ENCODE assay signal across 21 mouse cellular contexts in the genomic region with DNA sequence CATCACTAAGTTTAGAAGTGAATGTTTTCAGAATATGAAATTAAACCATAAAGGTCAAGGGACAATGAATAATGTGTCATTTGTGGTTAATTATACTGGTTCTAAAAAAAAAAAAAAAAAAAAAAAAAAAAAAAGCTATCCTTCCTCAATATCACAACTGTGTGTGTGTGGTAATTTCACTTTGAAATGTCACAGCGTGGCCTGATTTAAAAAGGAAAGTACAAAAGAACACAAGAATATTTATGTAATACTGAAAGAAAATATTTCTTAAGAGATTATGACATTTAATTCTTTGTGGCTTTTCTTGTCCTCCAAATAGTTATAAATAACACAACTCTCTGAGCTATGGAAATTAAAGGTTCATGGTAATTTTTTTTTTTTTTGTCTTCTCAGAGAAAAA. TPM values are rescaled to one million over a fixed set of nuclear protein-coding genes. Genes with fewer than 3 reads are reported as not detected.
DNase-seq lines count a peak whose midpoint lies in the region; ATAC-seq lines count a peak whose summit lies in the region.
"Had no signal": no experiment of that assay in that cellular context is flagged by ENCODE, and none has a peak within 500 bp of the region (broad histone marks: within the 10 kb centered on the region; RNA-seq: fewer than 3 reads in every experiment).

No protein-coding gene starts in this region.

- no peaks in the 10 kb centered on the region for H3K27me3 ChIP-seq in heart, embryonic 10.5 days (ENCODE audit: insufficient read depth, poor library complexity, severe bottlenecking)
- H3K27me3 ChIP-seq: embryonic facial prominence, embryonic 13.5 days; forebrain, embryonic 12.5 days; hindbrain, embryonic 13.5 days had no signal

- H3K4me3 ChIP-seq in heart, embryonic 10.5 days, result no peak overlapping the region
- H3K4me3 ChIP-seq: embryonic facial prominence, embryonic 13.5 days; forebrain, embryonic 12.5 days; gastrocnemius, adult 2 months; hindbrain, embryonic 13.5 days had no signal

- no peaks in the 10 kb centered on the region for H3K4me1 ChIP-seq in heart, embryonic 10.5 days
- H3K4me1 ChIP-seq: embryonic facial prominence, embryonic 13.5 days; forebrain, embryonic 12.5 days had no signal

- peak; percentile 38 for DNase-seq in Muller cell, postnatal 12 days (ENCODE audit: inconsistent ontology term)
- no peak for DNase-seq in retina, postnatal 1 day
- DNase-seq in heart, embryonic 10.5 days (ENCODE audit: low spot score), result no peak
- DNase-seq in spleen, adult 18-20 months, result no peak
- DNase-seq: B cell, adult 2 months; cerebellum, adult 11-12 months; cerebellum, adult 9-10 months; cerebellum, postnatal 25 days; gastrocnemius, adult 2 months; gastrocnemius, postnatal 25 days; heart, adult 11 months; heart, postnatal 10 days; heart, postnatal 4 days had no signal

- ATAC-seq in CD4-positive, CD25-positive, alpha-beta regulatory T cell, adult 4 months, result peak; percentile 51
- peak; percentile 83 for ATAC-seq in megakaryocyte, adult 5-6 weeks (ENCODE audit: poor library complexity, severe bottlenecking)
- ATAC-seq: forebrain, embryonic 16.5 days; hindbrain, postnatal 0 days; intestine, embryonic 16.5 days had no signal

- no peak overlapping the region for H3K27ac ChIP-seq in heart, embryonic 10.5 days
- H3K27ac ChIP-seq: embryonic facial prominence, embryonic 13.5 days; forebrain, embryonic 12.5 days; gastrocnemius, adult 2 months; hindbrain, embryonic 13.5 days; hindbrain, postnatal 0 days had no signal

- H3K9me3 ChIP-seq in heart, embryonic 10.5 days, result no peaks in the 10 kb centered on the region
- H3K9me3 ChIP-seq: embryonic facial prominence, embryonic 13.5 days; forebrain, embryonic 12.5 days; hindbrain, embryonic 13.5 days had no signal

- WGBS in heart, embryonic 10.5 days, result 87% methylated on average over 1 of the region's 1 CpGs

- H3K36me3 ChIP-seq in heart, embryonic 10.5 days, result no peaks in the 10 kb centered on the region
- H3K36me3 ChIP-seq: embryonic facial prominence, embryonic 13.5 days; forebrain, embryonic 12.5 days; hindbrain, embryonic 13.5 days had no signal

RNA-seq across cellular contexts. Expression of gene Ppp1cb, which starts 28.2 kb away (rescaled TPM):
- polyA plus RNA-seq in CD4-positive, CD25-positive, alpha-beta regulatory T cell, adult 4 months (2017; shearing (Covaris generic)), result 100 to 1,000 TPM in 1 of 2 experiments, 10 to 100 TPM in 1; 71.3 to 138 TPM
- total RNA-seq in megakaryocyte, adult 5-6 weeks (2015), result 167 and 177 TPM in 2 replicates
- total RNA-seq in megakaryocyte, adult 5-6 weeks (2017), result 205 and 247 TPM in 2 replicates
- polyA plus RNA-seq in heart, embryonic 10.5 days (2016; fragmentation: Nextera tagmentation; extraction: Ambion mirVana), result 233 and 261 TPM in 2 replicates
